Mouse (Mus musculus) ES-CJ7 (cell line): ENCODE results near the gene Rrp1b.
"Not testable (repeated sequence)": the region's sequence is repeated elsewhere in the genome, so short reads cannot be mapped to it uniquely, and the experiment has no call there.

Source experiments
- DNase-seq: peaks from one replicate; pipeline ENCODE4 v3.0.0; 2011; ENCODE audit warnings: low read depth, low spot score

Rrp1b gene

DNA sequence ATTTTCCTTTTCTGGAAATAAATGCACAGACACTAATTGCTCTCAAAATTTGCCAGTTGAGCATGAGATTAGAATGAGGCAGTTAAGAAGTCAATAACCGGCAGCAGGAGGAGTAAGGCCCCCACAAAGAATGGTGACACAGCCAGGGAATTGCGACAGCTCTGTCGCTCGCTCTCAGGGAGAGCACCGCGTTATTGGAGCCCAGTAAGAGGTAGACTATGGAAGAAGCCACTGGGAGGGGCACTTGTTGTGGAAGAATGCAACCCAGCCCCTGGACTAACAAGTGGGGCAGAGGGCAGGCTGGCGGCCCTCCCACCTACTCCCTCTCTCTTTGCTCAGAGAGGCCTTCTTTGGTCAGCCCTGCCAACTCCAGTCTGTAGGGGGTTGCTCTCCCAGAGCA lies 4.2 kb upstream of the Rrp1b start:
- DNase-seq: no peak

DNA sequence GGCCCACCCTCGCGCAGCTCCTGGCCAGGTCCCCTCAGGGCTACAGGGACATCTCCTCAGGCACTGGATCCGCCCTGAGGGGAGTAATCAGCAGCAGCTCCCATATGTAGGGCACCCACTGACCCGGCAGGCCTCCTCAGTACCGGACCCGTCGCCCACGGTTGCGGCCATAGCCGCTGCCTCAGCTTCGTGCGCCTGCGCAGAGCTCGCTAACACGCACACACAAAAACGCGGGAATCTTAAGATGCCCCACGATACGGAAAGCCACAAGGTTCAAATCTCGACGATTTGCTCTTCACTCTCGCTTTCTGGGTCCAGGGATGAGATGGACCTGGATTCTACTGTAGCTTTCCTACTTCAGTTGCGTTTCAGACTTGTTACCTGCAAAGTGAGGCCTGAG lies 1.6 kb upstream of the Rrp1b start:
- DNase-seq: peak; percentile 93

DNA sequence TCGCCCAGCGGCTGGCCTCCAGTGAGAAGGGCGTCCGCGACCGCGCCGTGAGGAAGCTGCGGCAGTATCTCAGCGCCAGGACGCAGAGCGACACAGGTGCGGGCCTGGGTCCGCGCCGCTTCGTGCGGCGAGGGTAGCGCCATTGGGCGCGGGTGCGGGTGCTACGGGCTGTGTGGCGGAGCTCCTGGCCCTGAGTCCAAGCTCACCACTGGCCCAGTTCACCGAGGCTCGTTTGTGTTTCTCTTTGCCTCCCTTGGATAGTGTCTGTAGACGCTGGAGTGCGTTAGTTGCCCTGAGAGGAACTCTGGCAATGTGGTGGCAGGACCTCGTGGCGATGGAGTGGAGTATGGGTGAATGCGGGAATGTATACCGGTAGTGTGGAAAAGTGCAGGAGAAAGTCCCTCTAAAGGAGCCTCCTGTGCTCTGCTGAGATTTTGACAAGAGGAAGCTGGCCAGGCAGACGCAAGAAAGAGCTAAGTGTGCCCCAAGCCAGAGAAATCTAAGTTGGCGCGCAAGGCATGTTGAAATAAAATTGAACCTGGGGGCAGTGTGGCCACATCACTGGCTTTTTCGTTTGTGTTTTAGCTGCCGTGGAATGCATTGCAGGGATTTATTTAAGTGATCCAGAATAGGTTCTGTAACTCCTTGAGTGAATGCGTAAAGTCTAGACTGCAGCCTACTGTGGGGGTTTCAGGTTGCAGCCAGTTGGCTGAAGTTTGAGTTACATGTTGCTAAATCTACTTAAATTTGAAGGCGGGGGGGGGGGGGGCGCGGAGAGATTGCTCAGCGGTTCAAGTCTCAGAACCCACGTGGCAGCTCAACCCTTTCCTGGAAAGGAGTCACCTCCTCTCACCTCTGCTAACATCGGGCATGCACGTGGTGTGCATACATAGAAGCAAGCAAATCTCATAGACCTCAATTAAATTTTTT lies 874 bp downstream of the Rrp1b start:
- DNase-seq: peak; percentile 21

DNA sequence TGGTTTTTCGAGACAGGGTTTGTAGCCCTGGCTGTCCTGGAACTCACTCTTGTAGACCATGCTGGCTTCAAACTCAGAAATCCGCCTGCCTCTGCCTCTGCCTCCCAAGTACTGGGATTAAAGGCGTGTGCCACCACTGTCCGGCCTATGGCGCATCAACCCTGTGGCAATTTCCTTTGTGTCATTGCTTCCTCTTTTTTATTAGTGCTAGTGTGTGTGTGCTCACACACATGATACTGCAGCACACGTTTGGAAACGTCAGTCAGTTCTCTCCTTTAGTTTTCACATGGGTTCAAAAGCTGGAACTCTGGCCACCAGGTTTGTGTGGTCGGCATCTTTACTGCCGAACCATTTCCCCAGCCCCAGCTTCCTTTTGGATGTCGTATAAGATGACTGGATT lies 4.4 kb downstream of the Rrp1b start:
- DNase-seq: no peak

DNA sequence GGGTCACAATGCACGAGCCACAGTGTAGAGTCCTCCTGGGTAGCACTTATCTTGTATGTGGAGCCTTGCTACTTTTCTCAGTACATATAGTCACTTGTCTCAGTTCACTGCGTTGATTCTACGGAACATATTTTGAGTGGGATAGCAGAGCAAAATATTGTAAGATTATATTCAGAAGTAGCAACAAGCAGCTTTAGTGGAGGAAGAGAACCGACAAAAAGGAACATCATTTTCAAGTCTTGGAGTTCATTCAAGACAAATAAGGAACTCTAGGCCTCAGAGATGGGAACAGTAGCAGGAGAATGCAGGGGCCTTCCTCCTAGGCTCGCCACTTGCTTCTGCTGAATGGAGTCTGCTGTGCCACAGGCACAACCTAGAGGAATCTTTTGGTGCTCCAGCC lies 10.6 kb downstream of the Rrp1b start:
- DNase-seq: no peak

DNA sequence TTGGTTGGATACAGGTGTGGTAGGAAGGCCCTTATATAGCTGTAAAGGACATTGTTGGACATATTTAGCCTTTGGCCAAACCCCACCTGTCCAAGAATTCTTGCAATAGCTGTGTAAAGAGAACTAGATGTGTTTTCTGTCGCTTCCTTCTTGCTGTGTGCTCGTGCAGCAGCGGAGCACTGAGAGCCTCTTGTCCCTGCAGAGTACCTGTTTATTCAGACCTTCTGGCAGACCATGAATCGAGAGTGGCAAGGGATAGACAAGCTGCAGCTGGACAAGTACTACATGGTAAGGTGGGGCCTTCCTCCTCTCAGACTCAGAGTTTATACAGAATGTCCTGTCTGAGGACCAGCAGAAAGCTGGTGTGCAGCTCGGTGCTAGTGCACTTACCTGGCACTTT lies 12.5 kb downstream of the Rrp1b start:
- no peak for DNase-seq

DNA sequence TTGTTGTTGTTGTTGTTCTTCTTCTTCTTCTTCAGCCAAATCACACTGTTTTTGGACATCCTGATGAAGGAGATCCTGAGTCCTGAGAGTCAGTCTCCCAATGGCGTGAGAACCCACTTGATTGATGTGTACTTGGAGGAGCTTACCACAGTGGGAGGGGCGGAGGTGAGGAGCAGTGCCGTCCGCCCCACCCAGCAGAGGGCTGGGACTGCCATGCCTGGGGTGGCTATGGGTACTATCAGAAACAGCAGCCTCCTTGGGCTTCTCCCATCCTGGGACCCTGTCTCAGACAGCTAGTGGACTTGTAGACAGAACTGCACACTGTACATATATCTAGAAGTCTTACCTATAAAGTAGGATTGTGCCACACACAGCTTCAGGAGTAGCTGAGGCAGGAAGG lies 14.0 kb downstream of the Rrp1b start:
- no peak for DNase-seq

DNA sequence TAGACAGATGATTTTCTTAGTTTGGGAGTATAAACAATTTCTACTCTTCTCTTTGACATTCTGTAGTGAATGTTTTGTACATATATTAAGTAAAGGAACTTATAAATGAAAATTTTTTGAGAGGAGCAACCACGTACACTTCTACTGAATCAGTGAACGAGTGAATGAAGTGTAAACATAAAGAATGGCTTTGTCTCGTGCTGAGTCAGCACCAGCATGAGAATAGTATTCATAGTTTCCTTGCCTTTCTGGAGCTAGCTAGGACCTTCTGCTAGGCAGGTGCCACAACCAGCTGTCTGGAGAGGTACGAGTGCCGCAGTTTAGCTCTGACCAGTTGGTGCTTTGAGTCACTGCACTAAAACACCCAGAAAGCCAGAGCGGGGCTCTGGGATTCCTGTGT lies 14.7 kb downstream of the Rrp1b start:
- no peak for DNase-seq

DNA sequence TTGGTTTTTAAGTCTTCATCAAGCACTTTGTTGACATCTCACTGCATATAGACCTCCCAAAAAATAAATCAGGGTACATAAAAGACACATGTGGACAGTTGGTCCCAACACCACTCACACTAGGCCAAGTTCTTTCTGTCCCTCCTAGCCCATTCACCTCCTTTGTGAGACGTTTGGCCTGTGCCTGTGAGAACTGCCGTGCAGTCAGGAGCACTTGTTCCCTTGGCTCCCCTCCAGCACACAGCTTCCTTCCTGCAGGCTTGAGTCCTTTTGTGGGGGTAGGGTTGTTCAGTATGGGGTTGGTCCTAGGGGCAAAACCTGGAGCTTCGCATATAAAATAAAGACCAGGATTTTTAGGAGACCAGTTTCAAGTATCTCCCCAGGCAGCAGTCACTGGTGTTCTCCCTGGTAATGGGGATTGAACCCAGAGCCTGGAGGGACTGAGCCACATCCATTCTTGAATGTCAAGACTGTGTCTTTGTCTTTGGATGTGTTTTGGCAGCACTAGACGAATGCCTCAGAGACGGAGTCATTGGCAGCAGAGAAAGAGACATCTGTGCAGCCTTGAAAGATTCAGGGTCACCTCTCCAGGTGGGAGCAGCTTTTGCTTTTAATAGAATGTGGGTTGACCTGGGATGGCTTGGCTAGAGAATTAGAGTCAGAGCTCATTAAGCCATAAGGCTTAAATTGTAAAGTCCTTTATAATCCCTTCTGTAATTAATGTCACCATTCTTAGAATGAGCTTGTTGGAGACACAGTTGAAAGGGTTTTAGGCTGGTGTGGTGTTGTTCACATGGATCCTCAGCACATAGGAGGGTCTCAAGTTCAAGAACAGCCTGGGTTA lies 16.6 kb downstream of the Rrp1b start:
- DNase-seq: no peak

DNA sequence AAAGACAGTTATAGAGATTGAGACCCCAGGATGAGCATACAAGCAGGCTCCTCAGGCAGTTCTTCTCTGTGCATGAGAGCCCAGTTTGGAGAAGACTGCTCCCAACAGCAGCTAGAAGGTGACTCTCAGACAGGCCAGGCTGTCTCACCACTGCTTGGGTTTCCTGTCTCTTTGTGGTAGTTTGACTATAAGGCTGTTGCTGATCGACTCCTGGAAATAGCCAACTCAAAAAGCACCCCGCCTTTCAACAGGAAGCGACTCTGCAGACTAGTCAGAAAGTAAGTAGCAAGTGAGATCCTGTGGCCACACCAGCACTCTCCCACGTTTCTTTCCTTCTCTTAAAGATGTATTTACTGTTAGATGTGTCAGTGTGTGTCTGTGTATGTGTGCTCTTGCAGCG lies 17.8 kb downstream of the Rrp1b start:
- DNase-seq: no peak

DNA sequence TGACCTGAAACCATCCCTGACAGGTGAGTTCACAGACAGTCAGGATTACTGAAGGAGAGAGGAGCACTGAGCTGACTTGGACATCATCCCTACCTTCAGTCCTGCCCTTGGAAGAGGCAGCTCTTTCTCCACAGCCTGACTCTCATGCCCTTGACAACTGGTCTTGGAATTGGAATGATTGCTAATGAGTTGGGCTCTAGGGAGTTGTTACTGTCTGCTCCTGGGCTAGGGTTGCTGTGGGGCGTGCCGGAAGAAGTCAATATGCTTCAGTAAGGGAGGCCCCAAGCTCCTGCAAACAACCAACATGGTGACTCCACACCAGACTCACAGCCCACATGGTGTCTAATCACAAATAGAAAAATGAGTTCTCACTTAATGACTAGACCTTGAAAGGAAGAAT lies 21.9 kb downstream of the Rrp1b start:
- peak; percentile 39 for DNase-seq

DNA sequence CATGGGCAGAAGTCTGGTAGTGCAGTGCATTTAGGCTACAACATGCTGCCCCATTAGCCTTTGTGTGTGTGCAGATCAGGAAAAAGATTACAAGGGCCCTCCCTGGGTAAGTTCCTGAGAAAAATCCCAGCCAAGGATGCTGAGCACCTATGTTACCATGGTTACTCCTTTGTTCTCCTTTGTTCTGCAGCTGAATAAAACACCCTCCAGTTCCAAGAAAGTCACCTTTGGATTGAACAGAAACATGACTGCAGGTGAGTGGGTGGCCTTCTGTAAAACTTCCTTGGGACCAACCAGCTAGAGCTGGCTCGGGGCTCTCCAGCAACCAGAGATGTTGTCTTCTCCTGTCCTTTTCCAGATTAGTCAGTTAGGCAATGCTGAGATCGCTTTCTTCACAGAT lies 23.2 kb downstream of the Rrp1b start:
- no peak for DNase-seq

DNA sequence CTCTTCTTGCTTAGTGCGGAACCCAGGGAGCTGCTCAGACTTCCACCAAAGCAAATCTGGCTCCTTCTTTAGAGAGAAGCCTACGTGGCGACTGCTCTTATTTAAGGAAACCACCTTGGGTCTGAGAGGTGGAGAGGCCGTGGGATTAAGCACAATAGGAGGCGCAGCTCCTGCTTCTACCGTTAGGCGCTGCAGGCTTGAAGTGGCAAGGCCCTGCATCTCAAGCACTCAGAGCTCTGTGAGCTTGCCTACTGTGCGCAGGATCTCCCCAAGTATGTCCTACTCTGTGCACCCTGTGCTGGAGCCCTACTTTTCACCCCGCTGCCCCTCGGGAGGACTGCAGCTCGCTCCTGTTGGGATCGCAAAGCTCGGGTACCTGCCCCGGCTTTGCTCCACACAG lies 25.3 kb downstream of the Rrp1b start:
- DNase-seq: no peak

DNA sequence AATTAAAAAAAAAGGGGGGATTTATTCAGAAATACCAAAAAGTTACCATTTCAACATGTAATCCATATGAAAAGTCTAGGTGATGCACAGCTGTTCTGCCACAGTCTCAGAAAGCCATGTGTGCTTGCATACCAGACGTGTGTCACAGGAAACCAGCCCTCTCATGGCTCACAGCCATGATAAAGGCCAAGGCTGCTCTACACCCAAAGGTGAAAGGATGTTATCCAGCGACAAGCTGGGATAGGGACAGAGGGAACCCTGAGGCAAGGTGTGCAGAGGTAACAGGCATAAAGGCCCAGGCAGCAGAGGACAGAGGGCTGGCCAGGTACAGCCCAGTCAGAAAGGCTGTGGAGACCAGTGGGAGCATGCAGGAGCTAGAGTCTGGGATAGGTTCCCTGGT lies 27.8 kb downstream of the Rrp1b start:
- DNase-seq: no peak

DNA sequence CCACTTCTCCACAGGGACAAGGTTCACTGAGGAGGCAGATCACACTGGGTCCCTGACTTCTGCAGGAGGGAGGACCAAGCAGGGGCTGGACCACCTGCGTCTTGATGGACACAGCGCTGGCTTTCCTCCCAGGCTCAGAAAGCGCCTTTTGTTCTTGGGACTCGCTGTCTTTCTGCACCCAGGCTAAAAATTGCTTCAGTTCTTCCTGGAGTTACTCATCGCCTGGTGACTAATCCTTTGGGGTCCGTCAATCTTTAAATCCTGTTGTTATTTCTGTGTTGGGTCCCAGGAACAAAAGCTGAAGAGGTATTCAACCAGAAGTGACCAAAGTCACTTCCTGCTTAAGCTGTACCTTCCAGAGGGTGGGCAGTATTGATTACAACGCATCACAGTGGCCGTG lies 28.9 kb downstream of the Rrp1b start:
- not testable (repeated sequence) for DNase-seq

DNA sequence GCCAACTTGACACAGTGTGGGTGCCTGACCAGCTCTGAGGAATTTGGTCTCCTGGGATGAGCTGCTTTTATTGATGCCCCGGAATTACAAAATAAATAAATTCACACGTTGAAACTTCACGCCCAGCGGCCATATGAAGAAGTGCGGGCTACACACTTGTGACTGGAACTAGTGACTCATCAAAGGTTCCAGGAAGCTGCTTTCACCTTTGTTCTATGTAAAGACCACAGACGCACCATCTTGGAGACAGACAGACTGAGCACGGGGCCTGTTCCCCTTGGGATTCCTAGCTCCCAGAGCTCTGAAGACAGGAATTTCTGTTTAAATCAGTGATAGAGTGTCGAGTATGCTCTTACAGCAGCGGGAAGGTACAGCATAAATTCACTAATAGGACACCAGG lies 31.6 kb downstream of the Rrp1b start:
- DNase-seq: no peak

DNA sequence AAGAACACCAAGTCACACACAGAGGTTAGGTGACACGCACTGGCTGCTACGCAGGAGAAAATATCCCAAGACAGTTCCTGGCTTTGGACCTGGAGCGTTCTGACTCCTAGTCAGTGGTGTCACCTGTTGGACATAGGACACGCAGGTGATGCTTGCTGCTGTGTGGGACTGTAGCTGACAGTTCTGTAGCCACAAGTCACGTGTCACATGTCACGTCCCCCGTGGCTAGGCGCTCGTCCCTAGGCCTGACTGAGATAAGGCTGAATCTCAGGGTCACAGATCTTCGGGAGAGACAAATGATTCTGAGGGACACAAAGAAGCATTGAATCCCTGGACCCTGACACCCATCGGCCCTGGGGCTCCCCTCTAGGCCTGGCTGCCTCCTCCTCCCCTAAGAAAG lies 32.5 kb downstream of the Rrp1b start:
- no peak for DNase-seq

DNA sequence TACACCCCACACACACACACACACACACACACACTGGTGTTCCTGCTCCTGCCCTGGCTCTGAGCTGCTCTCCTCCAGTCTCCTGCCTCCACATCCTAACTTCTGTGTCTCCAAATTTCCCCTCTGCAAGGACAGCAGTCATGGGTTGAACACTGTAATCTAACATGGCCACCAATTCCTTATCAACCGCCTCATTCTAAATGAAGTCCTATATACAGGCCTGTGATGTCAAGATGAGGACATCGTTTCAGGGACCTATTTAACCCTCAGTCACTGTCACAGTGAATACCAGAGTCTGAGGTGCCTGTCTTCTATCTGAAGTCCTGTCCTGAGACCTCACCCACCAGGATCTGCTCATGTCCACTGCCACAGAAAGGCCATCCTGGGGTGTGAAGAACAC lies 32.9 kb downstream of the Rrp1b start:
- DNase-seq: no peak

DNA sequence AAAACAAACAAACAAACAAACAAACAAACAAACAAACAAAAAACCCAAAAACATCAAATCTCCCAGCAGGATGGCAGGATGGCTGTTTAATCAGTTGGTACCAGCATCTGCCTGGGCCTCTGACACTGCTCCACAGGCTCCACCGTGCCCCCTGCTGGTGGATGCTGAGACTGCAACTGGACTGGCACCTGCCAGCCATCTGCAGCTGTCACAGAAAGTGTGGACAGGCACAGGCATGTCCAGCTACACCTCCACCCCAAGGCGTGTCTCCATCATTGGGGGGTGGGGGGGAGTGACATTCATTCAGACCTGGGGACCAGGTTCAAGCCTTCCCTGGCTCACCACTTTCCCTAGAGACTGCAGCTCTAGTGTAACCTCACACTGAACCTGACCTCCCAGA lies 37.5 kb downstream of the Rrp1b start:
- peak; percentile 77 for DNase-seq

DNA sequence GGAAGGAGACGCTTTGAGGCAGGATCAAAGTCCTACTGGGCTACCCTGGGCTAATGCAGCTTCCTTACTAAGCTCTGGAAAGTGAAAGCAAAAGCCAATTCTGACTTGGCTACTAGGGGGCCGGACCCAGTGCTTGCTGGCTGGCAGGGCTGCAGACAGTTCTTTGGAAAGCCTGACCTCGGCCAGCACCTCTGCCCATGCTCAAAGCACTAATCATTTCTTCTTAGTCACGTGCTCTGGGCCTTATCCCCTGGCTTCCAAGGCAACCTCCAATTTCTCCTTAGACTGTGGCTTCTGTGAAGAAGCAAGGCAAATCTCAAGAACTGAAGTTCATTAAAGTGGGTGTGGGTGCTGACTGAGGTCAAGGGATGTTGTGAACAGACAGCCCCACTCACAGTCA lies 38.8 kb downstream of the Rrp1b start:
- no peak for DNase-seq

DNA sequence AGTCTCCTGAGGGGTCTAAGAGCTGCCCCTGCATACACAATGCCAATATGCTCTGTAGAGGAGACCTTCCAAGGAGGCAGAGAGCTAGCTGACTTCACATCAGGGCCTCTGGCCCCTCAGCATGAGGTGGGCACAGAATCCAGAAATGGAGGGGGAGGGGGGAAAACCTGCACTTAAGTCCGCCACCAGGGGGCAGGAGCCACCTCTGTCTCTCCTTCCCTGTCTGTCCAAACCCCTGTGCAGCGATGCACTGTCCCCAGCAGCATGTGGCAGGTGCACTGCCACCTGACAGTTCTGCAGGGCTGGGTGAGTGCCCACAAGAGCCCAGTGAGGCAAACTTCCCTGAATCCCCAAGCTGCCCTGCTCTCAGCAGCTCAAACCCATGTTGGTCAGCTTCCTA lies 39.3 kb downstream of the Rrp1b start:
- peak; percentile 71 for DNase-seq

DNA sequence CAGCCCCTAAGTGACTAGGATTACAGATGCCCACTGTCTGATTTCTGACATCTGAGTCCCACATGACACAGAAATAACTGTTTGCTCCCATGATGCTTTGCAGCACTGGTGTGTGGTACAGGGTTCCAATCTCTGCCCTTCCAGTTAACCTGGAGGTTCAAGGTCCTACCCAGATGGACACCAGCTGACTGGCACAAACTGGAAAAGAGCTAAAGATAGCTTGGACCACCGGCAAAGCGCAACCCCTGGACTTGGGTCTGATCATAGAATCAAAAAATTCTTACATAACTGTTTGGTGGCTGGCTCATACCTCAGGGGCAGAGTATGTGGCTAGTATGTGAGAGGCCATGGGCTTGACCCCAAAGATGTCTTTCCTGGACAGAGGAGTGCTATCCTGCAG lies 47.5 kb downstream of the Rrp1b start:
- no peak for DNase-seq

DNA sequence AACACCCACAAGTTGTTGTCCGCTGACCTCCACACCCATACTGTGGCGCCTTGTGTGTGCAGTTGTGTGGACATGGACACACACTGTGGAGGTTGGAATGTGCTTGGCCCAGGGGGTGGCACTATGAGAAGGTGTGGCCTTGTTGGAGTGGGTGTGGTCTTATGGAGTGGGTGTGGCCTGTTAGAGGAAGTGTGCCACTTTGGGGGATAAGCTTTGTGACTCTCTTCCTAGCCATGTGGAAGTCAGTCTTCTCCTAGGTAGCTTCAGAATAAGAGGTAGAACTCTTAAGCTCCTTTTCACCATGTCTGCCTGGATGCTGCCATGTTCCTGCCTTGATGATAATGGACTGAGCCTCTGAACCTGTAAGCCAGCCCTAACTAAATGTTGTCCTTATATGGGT lies 51.2 kb downstream of the Rrp1b start:
- DNase-seq: no peak
